Mouse (Mus musculus) urinary bladder, postnatal 36 days (tissue): ENCODE results near the gene Ube2f.

Source experiments
- DNase-seq, 2 experiments: peaks; one replicate each; pipeline ENCODE4 v3.0.0; 2022; ENCODE audit warnings: low spot score in 2 of 2, mixed read lengths in 1 of 2

The Ube2f gene

GRCm38 (mm10) chr1:91249564-91250414 is at the start of gene Ube2f:
Gene Ube2f, plus strand, starts transcription at chr1:91250304.
- peak; percentile 83 to 91 for DNase-seq

GRCm38 (mm10) chr1:91201122-91201521 is 49.0 kb upstream of the Ube2f start:
- no peak for DNase-seq

- no peak for DNase-seq
These were observed 45.8 kb upstream of the Ube2f start for GRCm38 (mm10) chr1:91204221-91204765.

GRCm38 (mm10) chr1:91205651-91206050 is 44.5 kb upstream of the Ube2f start:
- no peak for DNase-seq

GRCm38 (mm10) chr1:91206336-91206735 is 43.8 kb upstream of the Ube2f start:
- no peak for DNase-seq

GRCm38 (mm10) chr1:91206873-91207272 is 43.2 kb upstream of the Ube2f start:
- no peak for DNase-seq

GRCm38 (mm10) chr1:91207334-91208074 is 42.6 kb upstream of the Ube2f start:
- no peak for DNase-seq

- DNase-seq = no peak
These were observed 40.8 kb upstream of the Ube2f start for GRCm38 (mm10) chr1:91209343-91209742.

GRCm38 (mm10) chr1:91209785-91210184 is 40.3 kb upstream of the Ube2f start:
- peak in 1 of 2 experiments; percentile 69 for DNase-seq

- DNase-seq = peak in 1 of 2 experiments; percentile 45
These were observed 39.0 kb upstream of the Ube2f start for GRCm38 (mm10) chr1:91211099-91211498.

GRCm38 (mm10) chr1:91211591-91212008 is 38.5 kb upstream of the Ube2f start:
- no peak for DNase-seq

GRCm38 (mm10) chr1:91215264-91215663 is 34.8 kb upstream of the Ube2f start:
- no peak for DNase-seq

- no peak for DNase-seq
These were observed 34.1 kb upstream of the Ube2f start for GRCm38 (mm10) chr1:91215981-91216380.

GRCm38 (mm10) chr1:91216504-91217267 is 33.4 kb upstream of the Ube2f start:
- no peak for DNase-seq

GRCm38 (mm10) chr1:91219641-91220321 is 30.3 kb upstream of the Ube2f start:
- DNase-seq = peak in 1 of 2 experiments; percentile 10

GRCm38 (mm10) chr1:91220322-91220672 is 29.8 kb upstream of the Ube2f start:
- DNase-seq = no peak

- no peak for DNase-seq
These were observed 23.5 kb upstream of the Ube2f start for GRCm38 (mm10) chr1:91226562-91226961.

GRCm38 (mm10) chr1:91227381-91228054 is 22.6 kb upstream of the Ube2f start:
- DNase-seq = no peak

GRCm38 (mm10) chr1:91231142-91231541 is 19.0 kb upstream of the Ube2f start:
- no peak for DNase-seq

GRCm38 (mm10) chr1:91231896-91232295 is 18.2 kb upstream of the Ube2f start:
- no peak for DNase-seq

GRCm38 (mm10) chr1:91235395-91235794 is 14.7 kb upstream of the Ube2f start:
- DNase-seq = no peak
